ENCODE assay signal across 8 mouse cellular contexts in the genomic region with DNA sequence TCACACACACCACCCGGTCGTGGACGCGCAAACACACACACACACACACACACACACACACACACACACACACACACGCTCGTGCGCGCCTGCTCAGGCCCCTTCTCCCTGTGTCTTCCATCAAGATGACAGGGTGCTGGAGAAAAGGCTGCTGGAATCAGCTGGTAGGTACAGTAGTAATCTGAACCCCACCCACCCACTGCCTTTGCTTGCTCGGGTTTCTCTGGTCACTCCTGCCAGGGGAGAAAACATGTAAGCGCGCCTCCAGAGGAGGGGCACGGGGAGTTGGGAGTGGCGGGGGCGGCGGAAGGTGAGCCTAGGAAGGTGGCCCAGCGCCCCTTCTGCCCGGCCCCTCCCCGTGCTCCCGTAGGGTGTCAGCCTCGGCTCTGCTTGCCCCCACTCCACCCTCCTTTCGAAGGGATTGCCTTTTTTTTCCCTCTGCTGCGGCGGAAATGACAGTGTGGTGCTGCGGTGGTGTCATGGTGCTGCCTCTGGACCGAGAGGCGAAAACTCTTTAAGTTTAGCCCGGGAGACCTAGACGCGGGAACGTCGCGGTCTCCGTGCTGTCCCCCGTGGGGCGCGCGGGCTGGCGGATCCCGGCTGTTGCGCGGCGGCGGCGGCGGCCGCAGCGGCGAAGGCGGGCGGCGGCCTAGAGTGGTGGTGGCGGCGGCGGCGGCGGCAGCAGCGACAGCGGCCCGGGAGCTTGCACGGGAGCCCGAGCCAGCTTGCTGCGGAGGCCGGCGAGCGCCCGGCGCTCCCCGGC. TPM values are rescaled to one million over a fixed set of nuclear protein-coding genes. Genes with fewer than 3 reads are reported as not detected.
DNase-seq lines count a peak whose midpoint lies in the region; TF ChIP-seq lines count a peak whose summit lies in the region.

Gene Mid2, plus strand, starts transcription at position 121 of the 763 bp plus-strand sequence.

- peak within 1 kb of the TSS; percentile 89 for H3K27ac ChIP-seq in cortical plate, adult 2 months (ENCODE audit: insufficient read depth, low read length)

- intact Hi-C loops in left cerebral cortex, postnatal 10 days (cut with DNase I), result no loop called here

- TF ChIP-seq POLR2A in cortical plate, adult 2 months (IDR thresholded peaks at IDR 0.05; ENCODE audit: extremely low read depth, insufficient read depth, low read length), result no peak

- TF ChIP-seq CTCF in cortical plate, adult 2 months (IDR thresholded peaks at IDR 0.05; ENCODE audit: extremely low read depth, insufficient read depth, low read length), result no peak

- peak within 1 kb of the TSS; percentile 75 for H3K4me3 ChIP-seq in cortical plate, adult 2 months (ENCODE audit: insufficient read depth, low read length)

- H3K4me1 ChIP-seq in cortical plate, adult 2 months (ENCODE audit: control insufficient read depth, insufficient read depth, low read length), result no peaks in the 10 kb centered on the region

- peak; percentile 8 for DNase-seq in layer of hippocampus, adult 11-12 months (ENCODE audit: low spot score)
- DNase-seq in layer of hippocampus, adult 9-10 months (ENCODE audit: low spot score), result no peak
- peak; percentile 17 to 25 for DNase-seq in gastrocnemius, postnatal 4 days (ENCODE audit: low spot score in 2 of 2)
- DNase-seq in induced T-regulatory cell, adult 2 months (ENCODE audit: low read depth), result peak; percentile 17
- peak in 1 of 2 experiments; percentile 35 for DNase-seq in left cerebral cortex, postnatal 10 days (ENCODE audit: extremely low spot score in 1 of 2, low spot score in 2 of 2)
- peak; percentile 59 to 64 for DNase-seq in lung, postnatal 4 days
- DNase-seq in right cerebral cortex, postnatal 25 days, result peak; percentile 42

RNA-seq across cellular contexts. Expression of gene Mid2, which starts in this region (rescaled TPM):
- 11.9 and 12.5 TPM in 2 replicates for polyA plus RNA-seq in cortical plate, adult 2 months (2012; rRNA removed)
- 10 to 100 TPM; 18.4 to 21.8 TPM for total RNA-seq in gastrocnemius, postnatal 4 days (2021)
- total RNA-seq in left cerebral cortex, postnatal 10 days (2021), result 10 to 100 TPM; 30.9 to 31.0 TPM
